Mouse (Mus musculus) liver, embryonic 12.5 days (tissue): ENCODE results near the gene Slc25a34. TPM values are rescaled to one million over a fixed set of nuclear protein-coding genes. Genes with fewer than 3 reads are reported as not detected.

Experiments
- ATAC-seq: fragments of 200-750 bp; cut with Nextera tagmentation; 2 replicates; pipeline ENCODE4 v1.8.0; 2017; ENCODE audit warnings: moderate number of reproducible peaks, mild to moderate bottlenecking, moderate library complexity
- H3K27ac ChIP-seq: fragments of 300-500 bp; sonication (generic); 2 replicates; pipeline ENCODE4 v1.5.1; 2016; ENCODE audit warnings: mild to moderate bottlenecking
- H3K27me3 ChIP-seq: fragments of 300-500 bp; sonication (generic); replicated peaks from 2 replicates; pipeline ENCODE4 v1.6.1; 2016; ENCODE audit warnings: mild to moderate bottlenecking, moderate library complexity
- H3K36me3 ChIP-seq: fragments of 300-500 bp; sonication (generic); 2 replicates; pipeline ENCODE4 v1.6.1; 2016; ENCODE audit warnings: mild to moderate bottlenecking, moderate library complexity
- H3K4me1 ChIP-seq: fragments of 300-500 bp; sonication (generic); 2 replicates; pipeline ENCODE4 v1.6.1; 2016
- H3K4me2 ChIP-seq: fragments of 300-500 bp; sonication (generic); 2 replicates; pipeline ENCODE4 v1.6.1; 2016; ENCODE audit warnings: mild to moderate bottlenecking, moderate library complexity
- H3K4me3 ChIP-seq: fragments of 300-500 bp; sonication (generic); 2 replicates; pipeline ENCODE4 v1.5.1; 2016; ENCODE audit warnings: mild to moderate bottlenecking, moderate library complexity
- H3K9ac ChIP-seq: fragments of 300-500 bp; sonication (generic); 2 replicates; pipeline ENCODE4 v1.6.1; 2016; ENCODE audit warnings: mild to moderate bottlenecking, moderate library complexity
- H3K9me3 ChIP-seq: fragments of 300-500 bp; sonication (generic); replicated peaks from 2 replicates; pipeline ENCODE4 v1.6.1; 2016; ENCODE audit warnings: mild to moderate bottlenecking, moderate library complexity
- WGBS: fragments of 180-500 bp; shearing (Covaris S2); methylation state at CpG from one replicate; pipeline ENCODE4 v1.1.7; 2016; ENCODE audit not compliant: insufficient replicate concordance; 5-methylcytosine and 5-hydroxymethylcytosine counted together
- polyA plus RNA-seq: library from polyadenylated mRNA; unstranded; fragments of >200 nt; fragmentation: Nextera tagmentation; extraction: Ambion mirVana; gene quantifications from 2 replicates; pipeline ENCODE4 v1.2.1, GENCODE M21; 2016

Slc25a34 gene
- polyA plus RNA-seq, 1 experiment from 2014 or later: not detected

GRCm38 (mm10) chr4:141571934-141572333, 51.7 kb downstream of the Slc25a34 start:
- ATAC-seq: no peak
- Histone ChIP-seq H3K9me3 (0 out of 2 replicates have a peak, but pooled peaks cover under 1% of the 10 kb centered on the region), H3K4me1 (peaks cover 21% of the 10 kb centered on the region; the same call in 1 of the 2 replicates), H3K27me3 (peaks cover 41% of the 10 kb centered on the region), H3K4me2 (no peak overlapping the region), H3K4me3 (no peak overlapping the region), H3K9ac (no peak overlapping the region), H3K36me3 (no peaks in the 10 kb centered on the region), H3K27ac (no peak overlapping the region)
- WGBS: 58% methylated on average over 10 of the region's 10 CpGs

- Histone ChIP-seq H3K4me1 (peaks cover 21% of the 10 kb centered on the region; the same call in 1 of the 2 replicates), H3K27me3 (peaks cover 38% of the 10 kb centered on the region), H3K9me3 (no peaks in the 10 kb centered on the region), H3K36me3 (no peaks in the 10 kb centered on the region), H3K4me3 (no peak overlapping the region), H3K27ac (no peak overlapping the region), H3K4me2 (no peak overlapping the region), H3K9ac (no peak overlapping the region)
- WGBS: 46% methylated on average over 6 of the region's 6 CpGs
- no peak for ATAC-seq
Observed at GRCm38 (mm10) chr4:141571337-141571739, 52.3 kb downstream of the Slc25a34 start.

- no peaks in the 10 kb centered on the region for H3K36me3 ChIP-seq
- H3K27me3 ChIP-seq: peaks cover 35% of the 10 kb centered on the region; the same call in 1 of the 2 replicates
- H3K9ac ChIP-seq: no peak overlapping the region
- WGBS: 52% methylated on average over 1 of the region's 1 CpGs
- no peak for ATAC-seq
- no peaks in the 10 kb centered on the region for H3K9me3 ChIP-seq
- peaks cover 21% of the 10 kb centered on the region; the same call in 1 of the 2 replicates for H3K4me1 ChIP-seq
- H3K27ac ChIP-seq: no peak overlapping the region
- no peak overlapping the region for H3K4me2 ChIP-seq
- no peak overlapping the region for H3K4me3 ChIP-seq
Observed at GRCm38 (mm10) chr4:141570821-141571220, 52.8 kb downstream of the Slc25a34 start.

GRCm38 (mm10) chr4:141570004-141570403, 53.6 kb downstream of the Slc25a34 start:
- 42% methylated on average over 6 of the region's 6 CpGs for WGBS
- no peak overlapping the region for H3K4me3 ChIP-seq
- H3K27ac ChIP-seq: no peak overlapping the region
- ATAC-seq: no peak
- H3K36me3 ChIP-seq: no peaks in the 10 kb centered on the region
- no peaks in the 10 kb centered on the region for H3K9me3 ChIP-seq
- peaks cover 35% of the 10 kb centered on the region; the same call in 1 of the 2 replicates for H3K27me3 ChIP-seq
- H3K4me1 ChIP-seq: peaks cover 21% of the 10 kb centered on the region; the same call in 1 of the 2 replicates
- H3K4me2 ChIP-seq: no peak overlapping the region
- H3K9ac ChIP-seq: no peak overlapping the region

- no peak overlapping the region for H3K9ac ChIP-seq
- H3K9me3 ChIP-seq: no peaks in the 10 kb centered on the region
- no peak overlapping the region for H3K4me3 ChIP-seq
- 74% methylated on average over 5 of the region's 5 CpGs for WGBS
- H3K4me1 ChIP-seq: peaks cover 21% of the 10 kb centered on the region; the same call in 1 of the 2 replicates
- no peak for ATAC-seq
- H3K27me3 ChIP-seq: peaks cover 32% of the 10 kb centered on the region; the same call in 1 of the 2 replicates
- H3K4me2 ChIP-seq: no peak overlapping the region
- H3K27ac ChIP-seq: no peak overlapping the region
- H3K36me3 ChIP-seq: no peaks in the 10 kb centered on the region
Observed at GRCm38 (mm10) chr4:141568966-141569365, 54.7 kb downstream of the Slc25a34 start.

Other genes with a start within 250 kb of the Slc25a34 start
- gene Clcnka, start 225.1 kb downstream of the Slc25a34 start, polyA plus RNA-seq: not detected in 2 replicates
- not detected in 2 replicates for gene Clcnkb, start 207.8 kb downstream of the Slc25a34 start, polyA plus RNA-seq
- 0.04 and 0.08 TPM in 2 replicates for gene Hspb7, start 203.0 kb downstream of the Slc25a34 start, polyA plus RNA-seq
- gene Srarp, start 187.7 kb downstream of the Slc25a34 start, polyA plus RNA-seq: not detected in 2 replicates
- gene Zbtb17, start 179.2 kb downstream of the Slc25a34 start, polyA plus RNA-seq: 15.6 and 16.8 TPM in 2 replicates
- gene Spen, start 85.2 kb downstream of the Slc25a34 start, polyA plus RNA-seq: 9.1 and 9.2 TPM in 2 replicates
- 4.0 and 5.3 TPM in 2 replicates for gene Fblim1, start 17.7 kb downstream of the Slc25a34 start, polyA plus RNA-seq
- gene Tmem82, start 5.2 kb downstream of the Slc25a34 start, polyA plus RNA-seq: 3.2 and 3.6 TPM in 2 replicates
- gene Plekhm2, start 41.1 kb upstream of the Slc25a34 start, polyA plus RNA-seq: 1.9 and 2.4 TPM in 2 replicates
- 0.74 TPM in 1 of 2 replicates, not detected in the other for gene Rsc1a1, start 61.8 kb upstream of the Slc25a34 start, polyA plus RNA-seq
- 28.0 and 28.6 TPM in 2 replicates for gene Ddi2, start 99.6 kb upstream of the Slc25a34 start, polyA plus RNA-seq
- 16.0 and 16.3 TPM in 2 replicates for gene Agmat, start 122.9 kb upstream of the Slc25a34 start, polyA plus RNA-seq
- 3.1 and 3.2 TPM in 2 replicates for gene Dnajc16, start 167.1 kb upstream of the Slc25a34 start, polyA plus RNA-seq
- gene Casp9, start 169.8 kb upstream of the Slc25a34 start, polyA plus RNA-seq: 13.5 and 14.5 TPM in 2 replicates
- not detected in 2 replicates for gene Cela2a, start 202.3 kb upstream of the Slc25a34 start, polyA plus RNA-seq
- not detected in 2 replicates for gene Ctrc, start 222.5 kb upstream of the Slc25a34 start, polyA plus RNA-seq